Mouse (Mus musculus): ENCODE measurements around the gene Synm.

Synm gene

DNA sequence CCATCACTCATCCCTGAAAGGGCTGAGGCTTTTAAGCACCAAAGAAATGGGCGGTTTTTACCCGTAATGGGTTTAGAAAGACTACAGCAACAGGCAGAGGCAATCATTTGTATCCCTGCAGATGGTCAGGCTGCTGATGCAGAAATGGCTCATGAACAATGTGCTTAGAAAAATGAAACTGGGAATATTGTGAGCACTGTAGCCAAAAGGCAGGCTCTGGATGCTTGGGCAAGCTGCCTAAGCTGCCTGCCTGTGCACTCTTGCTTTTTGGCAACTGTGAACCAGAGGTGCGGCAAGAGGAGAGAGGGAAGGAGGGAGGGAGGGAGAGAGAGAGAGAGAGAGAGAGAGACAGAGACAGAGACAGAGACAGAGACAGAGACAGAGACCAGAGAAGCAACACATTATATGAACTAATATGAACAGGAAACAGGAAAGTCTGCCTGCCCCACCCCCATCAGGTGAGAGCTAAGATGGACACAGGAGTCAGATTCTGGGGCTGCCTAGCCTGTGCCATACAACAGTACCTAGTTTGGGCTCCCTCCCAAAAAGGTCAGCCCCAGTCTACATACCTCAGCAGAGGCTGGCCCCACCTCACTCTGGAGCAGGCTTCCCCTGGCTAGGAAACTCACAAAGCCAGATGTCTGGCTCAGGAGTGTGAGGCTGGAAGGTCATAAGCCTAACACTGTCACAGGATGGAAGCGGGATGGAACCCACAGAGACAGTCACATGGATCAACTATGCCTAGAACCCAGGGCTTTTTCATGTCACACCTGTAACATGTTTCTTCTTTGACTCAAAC is 9.9 kb downstream of the Synm start:
- ATAC-seq (ENCODE audit: low TSS enrichment) = peak; percentile 65

DNA sequence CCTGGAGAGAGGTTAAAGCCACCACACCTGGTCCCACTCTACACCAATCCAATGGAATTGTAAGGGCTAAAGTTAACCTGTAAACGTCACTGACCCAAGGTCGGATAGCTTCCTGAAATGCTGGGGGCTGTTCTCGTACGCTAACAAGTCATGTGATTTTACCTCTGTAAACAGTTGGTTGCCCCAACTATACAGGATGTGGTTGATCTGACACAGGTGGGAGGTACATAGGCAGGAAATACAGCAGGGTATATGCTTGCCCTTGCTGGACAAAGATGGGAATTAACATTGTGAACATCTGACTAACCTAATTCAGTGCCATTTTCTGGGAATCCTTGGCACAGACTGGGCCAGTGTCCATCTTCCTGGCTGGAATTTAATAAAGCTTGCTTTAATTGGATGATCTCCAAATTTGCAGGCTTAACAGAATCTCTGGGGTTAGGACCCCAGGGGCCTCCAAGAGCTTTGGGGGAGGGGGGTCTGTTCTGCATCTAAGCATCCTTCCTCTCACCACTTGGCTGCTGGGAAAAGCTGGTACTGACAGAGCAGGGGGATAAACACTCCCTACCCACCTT is 11.7 kb downstream of the Synm start:
- ATAC-seq (ENCODE audit: low TSS enrichment) = no peak

DNA sequence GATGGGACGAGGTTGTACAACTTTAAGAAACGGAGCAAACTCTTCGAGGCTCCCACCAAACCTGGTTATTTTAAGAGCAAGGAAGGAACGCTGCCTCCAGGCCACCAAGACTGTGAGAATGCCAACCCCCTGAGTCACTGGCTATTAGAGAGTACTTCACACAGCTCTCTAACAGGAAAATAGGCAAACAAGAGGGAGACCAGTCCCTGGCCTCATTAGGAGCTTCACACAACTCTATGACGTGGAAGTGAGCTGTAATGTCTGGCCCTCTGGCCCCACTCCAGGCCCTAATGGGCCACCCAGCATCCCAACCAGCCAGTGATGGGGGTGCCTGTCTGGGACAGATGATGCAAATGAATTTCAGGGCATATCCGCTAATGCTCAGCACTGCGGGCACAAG is 17.8 kb downstream of the Synm start:
- ATAC-seq (ENCODE audit: low TSS enrichment) = peak; percentile 23; the same call in 1 of the 2 replicates

DNA sequence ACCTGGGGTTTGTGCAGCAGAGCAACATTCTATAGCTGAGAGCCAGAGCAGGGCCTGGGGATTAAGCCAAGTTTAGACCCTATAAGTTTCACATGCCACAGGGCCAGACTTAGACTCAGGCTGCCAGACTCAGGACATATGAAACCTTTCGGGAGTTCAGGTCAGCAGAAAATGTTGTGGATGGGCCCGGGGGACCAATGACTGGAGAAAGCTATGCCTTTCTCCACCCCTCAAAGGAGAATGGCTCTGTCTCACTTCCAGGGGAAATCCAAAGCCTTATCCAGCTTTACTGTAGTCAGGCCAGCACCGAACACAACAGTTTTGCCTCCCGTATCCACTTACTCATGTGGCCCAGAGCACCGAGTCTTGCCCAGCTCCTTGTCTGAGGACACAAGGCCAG is 18.7 kb downstream of the Synm start:
- ATAC-seq (ENCODE audit: low TSS enrichment) = no peak

DNA sequence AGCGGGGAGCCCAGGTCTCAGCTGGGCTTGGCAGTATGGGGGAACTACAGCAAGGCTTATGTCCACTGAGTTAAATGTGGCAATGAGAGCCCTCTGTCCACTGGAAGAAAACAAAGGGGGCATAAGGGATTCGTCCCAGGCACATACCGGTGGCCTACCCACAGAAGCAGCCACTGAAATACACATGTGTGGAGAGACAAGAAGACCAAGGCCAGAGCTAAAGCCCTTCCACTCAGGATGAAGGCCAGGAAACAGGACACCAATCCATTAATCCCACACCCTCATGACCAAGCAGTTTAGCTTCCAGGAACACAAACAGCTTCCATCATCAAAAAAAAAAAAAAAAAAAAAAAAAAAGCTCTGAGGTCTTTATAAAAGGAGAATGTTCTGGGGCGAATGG is 19.2 kb downstream of the Synm start:
- no peak for ATAC-seq (ENCODE audit: low TSS enrichment)

DNA sequence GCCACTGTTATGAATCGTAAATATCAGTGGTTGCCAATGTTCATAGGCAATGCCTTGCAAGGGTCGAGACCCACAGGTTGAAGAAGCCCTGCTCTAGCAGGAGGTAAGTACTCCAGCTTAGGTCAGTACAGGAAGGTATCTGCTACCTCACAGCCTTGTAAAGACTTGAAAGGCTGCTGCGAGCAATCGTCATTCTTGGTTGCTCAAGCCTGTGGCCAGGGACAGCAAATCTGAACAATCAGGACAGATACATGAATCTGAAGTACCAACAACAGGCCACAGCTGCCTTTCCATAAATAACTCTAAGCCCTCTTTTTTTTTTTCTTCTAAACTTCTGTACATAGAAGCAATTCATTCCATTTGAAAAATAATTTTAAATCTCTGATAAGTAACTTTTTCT is 27.3 kb downstream of the Synm start:
- no peak for ATAC-seq (ENCODE audit: low TSS enrichment)

DNA sequence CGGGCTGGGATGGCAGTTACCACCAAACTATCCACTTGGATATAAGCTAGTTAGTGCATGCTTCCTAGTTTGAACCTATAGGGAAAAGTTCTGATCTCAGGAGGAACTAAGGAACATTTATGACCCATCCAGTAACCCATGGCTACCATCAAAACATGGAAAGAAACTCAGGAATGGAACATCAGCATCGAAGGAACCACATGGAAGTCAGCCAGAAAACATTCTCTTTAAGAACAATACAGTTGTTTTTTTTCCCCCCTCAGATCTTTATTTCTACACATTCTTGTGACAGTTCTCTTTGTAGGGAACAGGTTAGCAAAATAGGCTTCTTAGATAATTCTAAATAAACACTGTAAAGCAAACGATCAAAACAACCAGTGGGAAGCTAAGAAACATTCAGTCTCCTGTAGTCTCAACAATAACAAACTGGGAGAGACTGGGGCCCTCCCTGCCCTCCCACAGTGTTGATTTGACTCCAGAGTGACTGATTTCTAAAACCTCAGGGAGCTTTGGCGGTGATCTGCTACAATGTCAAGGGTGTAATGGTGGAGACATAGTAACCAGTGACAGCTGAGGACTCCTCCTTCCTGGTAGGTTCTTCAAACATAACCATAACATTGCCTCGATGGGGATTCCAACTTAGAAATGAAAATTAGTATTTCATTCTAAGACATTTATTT is 29.0 kb downstream of the Synm start:
- ATAC-seq (ENCODE audit: low TSS enrichment) = no peak

DNA sequence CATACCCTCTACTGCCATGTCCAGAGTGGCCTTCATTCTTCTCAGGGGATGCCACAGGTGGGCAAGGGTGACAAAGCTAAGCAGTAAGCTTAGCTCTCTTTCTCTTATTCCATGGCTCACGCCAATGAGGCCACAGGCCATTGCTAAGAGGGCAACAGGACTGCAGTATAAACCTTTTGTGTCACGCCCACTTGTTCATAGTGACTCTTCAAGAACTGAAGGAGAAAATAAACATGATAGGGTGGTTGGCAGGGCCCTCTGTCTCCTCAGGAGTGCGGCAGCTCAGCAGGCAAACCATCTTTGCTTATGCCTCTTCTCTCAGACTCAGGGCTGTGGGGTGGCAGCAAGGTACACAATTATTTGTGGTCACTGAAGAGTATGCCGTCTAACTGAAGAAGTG is 30.7 kb downstream of the Synm start:
- ATAC-seq (ENCODE audit: low TSS enrichment) = no peak

DNA sequence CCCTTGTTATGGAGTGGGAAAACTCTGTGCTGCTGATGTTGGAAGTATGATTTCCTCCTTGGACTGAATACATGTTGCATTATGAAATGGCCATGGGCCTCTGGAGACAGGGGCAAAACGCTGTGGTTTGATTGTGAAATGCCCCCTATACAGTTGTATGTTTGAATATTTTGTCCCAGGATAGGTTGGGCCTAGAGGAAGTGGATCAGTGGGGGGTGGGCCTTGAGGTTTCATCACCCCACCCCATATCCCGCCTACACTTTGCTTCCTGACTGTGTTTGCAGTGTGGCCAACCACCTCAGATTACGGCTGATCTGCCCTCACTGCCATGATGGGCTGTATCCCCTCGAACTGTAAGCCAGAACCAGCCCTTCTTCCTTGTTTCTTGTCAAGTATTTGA is 31.3 kb downstream of the Synm start:
- ATAC-seq (ENCODE audit: low TSS enrichment) = no peak

DNA sequence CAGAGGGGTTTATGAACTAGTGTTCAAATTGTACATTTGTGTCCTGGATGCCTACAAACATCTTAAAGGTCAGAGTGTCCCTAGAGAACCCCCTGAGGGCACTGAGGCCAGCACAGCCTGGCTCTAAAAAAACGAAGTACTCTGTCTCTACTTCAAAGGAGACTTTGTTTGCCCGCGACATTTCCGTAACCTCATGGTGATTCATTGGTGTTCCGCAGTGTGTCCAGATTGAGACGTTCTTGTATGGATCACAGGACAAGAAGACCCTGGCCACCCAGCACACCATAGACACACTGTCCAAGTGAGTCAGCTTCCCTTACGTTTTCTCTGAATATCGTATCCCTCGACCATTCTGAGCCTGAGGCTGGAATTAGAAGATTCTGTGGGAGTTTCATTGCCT is 34.5 kb downstream of the Synm start:
- no peak for ATAC-seq (ENCODE audit: low TSS enrichment)

DNA sequence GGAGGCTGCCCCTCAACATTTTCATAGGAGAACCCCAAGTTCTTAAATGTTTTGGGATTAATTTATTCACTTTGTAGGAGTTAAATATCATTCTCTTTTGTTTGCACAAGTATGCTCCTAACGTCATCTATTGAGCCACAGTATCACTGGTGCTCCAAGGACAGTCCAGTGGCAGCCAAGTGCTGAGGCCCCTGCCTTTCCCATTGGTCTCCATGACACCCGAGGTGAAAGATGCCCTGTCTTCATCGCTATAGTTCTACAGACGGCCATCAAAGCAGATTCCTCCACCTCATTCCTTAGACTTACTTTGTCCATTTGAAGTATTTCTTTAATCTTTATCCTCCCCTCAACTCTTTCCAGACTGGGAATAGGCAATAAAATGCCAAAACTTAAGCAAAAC is 35.0 kb downstream of the Synm start:
- ATAC-seq (ENCODE audit: low TSS enrichment) = no peak

DNA sequence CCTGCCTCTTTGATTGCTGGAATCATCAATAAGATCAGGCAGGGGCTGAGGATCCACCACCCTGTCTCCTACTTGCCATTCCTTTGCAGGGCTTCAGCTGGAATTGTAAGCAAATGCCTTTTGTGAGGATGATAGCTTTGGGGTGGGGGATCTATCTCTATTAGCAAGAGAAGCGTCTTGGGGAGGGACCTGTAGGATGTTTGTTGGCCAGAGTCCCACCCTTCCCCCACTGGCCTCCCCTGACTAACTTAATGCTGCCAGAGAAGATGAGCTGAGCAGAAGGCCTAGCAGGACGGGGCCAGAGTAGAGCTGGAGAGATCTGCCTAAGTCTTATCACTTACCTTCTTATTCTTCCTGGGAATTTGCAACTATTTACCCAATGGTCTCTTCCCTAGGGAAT is 37.4 kb downstream of the Synm start:
- ATAC-seq (ENCODE audit: low TSS enrichment) = no peak

DNA sequence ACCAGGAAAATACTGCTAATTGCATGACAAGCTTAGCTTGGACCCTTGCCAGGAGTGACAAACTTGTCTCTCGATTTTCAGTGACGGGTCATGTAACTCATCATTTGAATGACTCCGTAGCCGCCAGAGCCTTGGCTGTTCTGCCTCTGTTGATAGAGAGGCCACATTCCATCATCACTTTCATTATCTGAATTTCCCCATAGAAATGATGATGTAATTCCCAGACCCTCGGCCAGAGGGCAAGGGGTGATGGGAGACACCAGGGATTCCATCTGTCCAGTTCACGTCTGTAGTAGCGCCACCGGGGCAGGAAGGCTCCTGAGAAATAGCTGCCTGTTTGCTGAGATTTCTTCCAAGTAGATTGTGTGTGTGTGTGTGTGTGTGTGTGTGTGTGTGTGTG is 40.7 kb downstream of the Synm start:
- no peak for ATAC-seq (ENCODE audit: low TSS enrichment)

DNA sequence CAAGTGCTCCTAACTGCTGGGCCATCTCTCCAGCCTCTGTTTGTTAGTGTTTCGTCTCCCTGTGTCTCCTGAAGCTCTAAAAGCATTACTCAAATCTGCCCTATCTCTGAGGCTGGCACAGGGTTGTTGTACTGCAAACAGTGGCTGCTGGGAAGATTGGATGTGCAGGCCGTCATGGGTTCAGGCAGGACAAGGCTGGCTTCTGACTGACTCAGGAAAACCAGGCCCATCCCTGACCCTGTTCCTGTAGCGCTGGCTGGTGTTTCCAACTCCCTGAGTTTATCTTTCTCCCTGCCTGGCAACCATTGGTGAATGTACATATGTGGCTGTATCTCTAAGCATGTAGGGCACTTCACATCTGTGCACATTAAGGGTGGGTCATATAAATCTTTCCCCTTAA is 42.0 kb downstream of the Synm start:
- ATAC-seq (ENCODE audit: low TSS enrichment) = no peak

DNA sequence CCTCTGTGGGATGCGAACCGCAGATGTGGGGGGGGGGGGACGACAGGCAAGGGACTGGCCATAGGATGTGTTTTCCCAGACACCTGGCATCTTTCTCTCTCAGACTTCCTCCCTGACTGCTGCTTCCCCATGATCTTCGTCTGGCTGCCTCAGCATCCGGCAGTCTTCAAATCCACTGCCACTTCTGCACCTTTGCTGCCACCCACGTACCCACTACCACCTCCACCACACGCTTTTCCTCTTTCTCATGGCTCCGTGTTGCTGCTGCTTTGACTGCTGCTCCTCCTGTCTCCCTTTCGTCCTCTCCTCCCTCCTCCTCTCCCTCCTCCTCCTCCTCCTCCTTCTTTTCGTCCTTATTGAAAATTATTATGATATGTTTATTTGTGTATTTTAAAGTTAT is 42.6 kb downstream of the Synm start:
- ATAC-seq (ENCODE audit: low TSS enrichment) = peak; percentile 83

DNA sequence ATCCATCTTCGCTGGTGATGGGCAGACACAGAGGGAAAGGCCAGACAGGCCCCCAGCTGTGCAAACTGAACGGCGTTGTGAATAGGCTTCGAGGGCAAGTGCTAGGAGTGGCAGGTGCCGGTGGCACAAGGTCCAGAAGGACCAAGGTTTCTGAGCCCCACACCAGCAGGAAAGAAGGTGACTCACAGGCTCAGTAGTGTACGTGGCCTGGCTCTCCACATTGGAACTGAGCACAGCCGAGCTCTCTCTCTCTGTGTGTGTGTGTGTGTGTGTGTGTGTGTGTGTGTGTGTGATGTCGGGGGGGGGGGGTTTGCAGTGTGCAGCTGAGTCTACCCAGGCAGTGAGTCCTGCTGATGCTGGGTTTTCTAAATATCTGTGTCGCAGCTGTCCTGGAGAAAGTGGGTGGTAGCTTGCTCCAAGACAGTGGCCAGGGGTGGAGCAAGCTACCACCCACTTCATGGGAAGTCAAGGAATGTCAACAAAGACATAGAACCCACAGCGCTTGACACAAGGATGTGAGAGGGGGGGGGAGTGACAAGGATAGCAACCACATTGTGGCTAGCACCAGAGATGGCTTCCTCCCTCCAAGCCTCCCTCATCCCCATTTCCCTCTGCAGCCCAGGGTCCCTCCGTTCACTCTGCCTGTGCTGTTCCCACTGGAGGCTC is 43.2 kb downstream of the Synm start:
- ATAC-seq (ENCODE audit: low TSS enrichment) = peak; percentile 10

DNA sequence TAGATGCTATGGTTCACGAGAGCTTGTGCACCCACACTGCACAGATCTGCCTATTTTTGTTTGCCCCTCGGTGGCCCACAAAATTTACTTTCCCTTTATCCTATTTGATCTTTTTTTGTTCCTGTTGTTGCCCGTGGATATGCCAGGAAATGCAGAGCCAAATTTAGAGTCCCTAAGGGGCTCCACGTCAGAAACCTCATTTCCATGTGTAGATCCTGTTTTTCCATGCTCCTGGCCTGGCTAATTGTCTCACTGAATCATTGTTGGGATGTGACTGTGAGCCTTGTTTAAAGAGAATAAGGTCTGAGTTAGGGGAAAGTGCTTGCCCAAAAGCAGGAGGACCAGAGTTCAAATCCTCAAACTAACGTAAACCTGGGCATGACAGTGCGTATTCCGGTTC is 44.4 kb downstream of the Synm start:
- ATAC-seq (ENCODE audit: low TSS enrichment) = no peak

DNA sequence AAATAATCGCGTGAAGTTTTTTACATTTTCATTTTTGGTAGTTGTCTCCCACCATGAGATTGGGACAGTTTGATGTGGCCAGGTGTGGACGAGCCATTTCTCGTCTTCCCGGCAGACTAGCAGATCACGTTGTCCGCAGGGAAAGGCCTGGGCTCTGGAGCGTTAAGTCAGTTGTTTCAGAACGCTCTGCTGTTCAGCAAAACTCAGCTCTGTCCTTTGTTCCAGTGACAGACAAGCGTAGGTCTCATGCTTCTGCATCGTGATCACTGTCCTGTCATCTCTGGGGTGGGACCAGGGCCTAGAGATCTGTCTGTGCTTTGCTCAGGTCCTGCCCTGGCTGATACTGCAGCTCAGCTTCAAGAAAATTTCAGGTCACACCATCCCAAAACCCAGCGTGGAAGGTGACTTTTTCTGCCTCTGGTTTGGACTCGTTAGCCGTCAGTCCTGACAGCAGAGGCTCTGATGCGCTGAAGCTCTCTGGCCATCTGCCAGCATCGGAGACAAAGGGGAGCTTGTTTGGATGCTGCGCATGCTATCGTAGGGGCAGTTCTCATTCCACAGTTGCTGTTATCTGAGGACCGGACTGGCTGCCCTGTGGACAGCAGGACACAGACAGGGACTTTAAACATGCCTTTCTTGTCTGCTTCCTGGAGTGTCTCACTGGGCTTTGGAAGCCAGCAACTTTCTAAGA is 45.6 kb downstream of the Synm start:
- ATAC-seq (ENCODE audit: low TSS enrichment) = peak; percentile 51

DNA sequence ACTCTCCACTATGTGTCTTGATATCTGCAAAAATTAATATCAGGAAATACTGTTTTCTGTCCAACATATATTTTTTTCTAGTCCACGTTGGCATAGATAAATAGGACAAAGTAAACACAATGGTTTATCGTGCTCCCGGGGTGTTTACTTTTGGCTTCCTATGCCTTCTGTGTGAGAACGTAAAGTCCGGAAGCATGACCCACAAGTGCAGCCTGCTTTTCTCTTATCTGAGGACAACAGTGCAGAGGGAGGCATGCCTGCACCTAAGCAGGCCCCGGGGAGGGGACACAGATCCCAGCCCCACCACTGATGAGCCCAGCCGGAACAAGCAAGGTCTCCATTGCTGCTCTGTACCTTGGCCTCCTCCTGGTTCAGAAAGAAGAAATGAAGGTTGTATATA is 49.3 kb downstream of the Synm start:
- ATAC-seq (ENCODE audit: low TSS enrichment) = no peak

DNA sequence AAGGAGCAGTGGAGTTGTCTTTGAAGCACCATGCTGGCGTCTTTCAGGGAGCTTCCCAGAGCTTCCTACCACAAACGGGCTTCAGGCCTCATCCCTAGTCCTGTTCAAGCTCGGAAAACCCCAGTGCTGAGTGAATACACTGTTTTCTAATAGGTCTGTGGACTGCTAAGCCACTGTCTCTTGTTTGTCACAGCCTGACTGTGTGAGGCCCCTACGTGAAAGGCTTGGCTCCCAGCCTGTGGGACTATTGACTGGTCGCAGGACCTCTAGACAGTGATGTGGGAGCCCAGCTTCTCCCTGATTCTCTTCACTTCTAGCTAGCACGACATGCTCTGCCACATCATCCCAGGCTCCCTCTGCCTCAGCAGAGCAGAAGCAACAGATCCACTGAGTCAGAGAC is 51.4 kb downstream of the Synm start:
- no peak for ATAC-seq (ENCODE audit: low TSS enrichment)

DNA sequence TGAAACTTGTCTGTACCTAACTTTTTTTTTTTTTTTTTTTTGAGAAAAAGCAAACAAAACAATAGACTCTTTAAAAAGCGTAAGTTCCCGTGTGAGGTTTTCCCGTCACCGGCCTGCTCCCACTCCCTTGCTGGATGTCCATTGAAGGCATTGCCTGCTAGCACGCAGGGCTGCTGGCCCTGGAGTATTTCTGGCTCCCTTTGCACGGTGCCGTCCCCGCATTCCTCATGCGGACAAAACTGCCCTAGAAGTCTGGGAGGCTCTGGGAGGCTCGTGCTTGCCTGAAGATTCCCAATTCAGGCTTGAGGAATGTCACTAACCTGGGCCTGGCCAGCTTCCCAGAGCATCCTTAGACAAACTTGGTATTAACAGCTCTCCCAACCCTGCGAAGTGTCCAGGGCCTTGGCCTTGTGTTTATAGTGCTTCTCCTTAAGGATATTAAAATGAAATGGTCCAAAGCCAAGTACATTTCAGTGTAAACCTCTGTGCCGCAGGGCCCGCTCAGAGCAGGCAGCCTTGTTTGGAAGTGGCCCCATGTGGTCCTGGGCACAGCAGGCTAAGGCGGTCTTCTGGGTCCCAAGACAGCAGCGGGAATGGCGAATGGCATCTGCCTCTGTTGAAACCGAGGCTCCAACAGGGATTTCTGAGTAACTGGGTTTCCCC is 58.2 kb downstream of the Synm start:
- ATAC-seq (ENCODE audit: low TSS enrichment) = no peak

DNA sequence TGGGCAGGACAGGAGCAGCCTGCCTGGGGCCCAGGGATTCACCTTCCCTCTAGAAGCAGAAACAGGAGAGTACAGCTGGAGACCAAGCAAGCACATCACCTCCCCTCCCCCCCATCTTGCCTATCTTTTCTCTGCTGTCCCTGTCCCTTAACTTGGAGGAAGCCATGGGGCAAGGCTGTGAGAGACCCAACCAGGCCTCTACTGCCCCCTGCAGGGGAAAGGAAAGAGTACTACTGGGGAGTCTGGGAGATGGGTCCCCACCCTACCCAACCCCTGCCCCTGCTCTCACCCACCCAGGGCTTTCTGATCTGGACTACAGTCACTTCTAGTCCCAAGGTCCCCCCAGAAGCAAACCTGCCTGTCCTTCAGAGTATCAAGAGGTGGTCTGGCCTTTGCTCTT is 58.7 kb downstream of the Synm start:
- peak; percentile 81 for ATAC-seq (ENCODE audit: low TSS enrichment)
